ENCODE assay signal across 13 mouse cellular contexts in genomic region chr12:49481151-49481550, GRCm38 (mm10).
DNase-seq lines count a peak whose midpoint lies in the region; ATAC-seq and TF ChIP-seq lines count a peak whose summit lies in the region.
"Had no signal": no experiment of that assay in that cellular context is flagged by ENCODE, and none has a peak within 500 bp of the region (broad histone marks: within the 10 kb centered on the region; RNA-seq: fewer than 3 reads in every experiment).

No protein-coding gene starts in this region.

- peak overlapping the region; percentile 8; the same call in 1 of the 2 replicates for H3K4me2 ChIP-seq in forebrain, embryonic 11.5 days (ENCODE audit: low read depth, low read length, severe bottlenecking)
- H3K4me2 ChIP-seq in hindbrain, embryonic 14.5 days (replicated peaks): peak overlapping the region; percentile 10; the same call in 1 of the 2 replicates
- 0 out of 2 replicates have a peak overlapping the region, but pooled peaks have one; percentile 9 for H3K4me2 ChIP-seq in neural tube, embryonic 15.5 days
- H3K4me2 ChIP-seq: heart, embryonic 13.5 days had no signal

- H3K27ac ChIP-seq in left cerebral cortex, adult 2 months: peak overlapping the region; percentile 65
- H3K27ac ChIP-seq in forebrain, embryonic 11.5 days (ENCODE audit: low read depth, low read length): peak overlapping the region; percentile 37
- no peak overlapping the region for H3K27ac ChIP-seq in hindbrain, embryonic 14.5 days
- no peak overlapping the region for H3K27ac ChIP-seq in neural tube, embryonic 15.5 days (replicated peaks)
- no peak overlapping the region for H3K27ac ChIP-seq in gastrocnemius, adult 2 months
- H3K27ac ChIP-seq: embryonic facial prominence, embryonic 10.5 days; heart, embryonic 13.5 days had no signal

- WGBS in forebrain, embryonic 11.5 days: 36% methylated on average over 8 of the region's 8 CpGs
- WGBS in hindbrain, embryonic 14.5 days: 52% methylated on average over 8 of the region's 8 CpGs
- WGBS in neural tube, embryonic 15.5 days: 60% methylated on average over 8 of the region's 8 CpGs

- TF ChIP-seq CTCF in left cerebral cortex, adult 2 months (IDR thresholded peaks at IDR 0.05): no peak
- no peak for TF ChIP-seq CTCF in gastrocnemius, adult 2 months (IDR thresholded peaks at IDR 0.05)

- intact Hi-C loops in left cerebral cortex, adult 2 months (cut with DNase I): loop anchor here (5.0 kb wide), 1 partner anchor 471 kb away; no protein-coding TSS in a partner anchor
- intact Hi-C loops in gastrocnemius, adult 2 months (cut with DNase I): no loop called here

- H3K9ac ChIP-seq in forebrain, embryonic 11.5 days (ENCODE audit: low read length): no peak overlapping the region; the same call in 1 of the 2 replicates
- no peak overlapping the region for H3K9ac ChIP-seq in hindbrain, embryonic 14.5 days
- no peak overlapping the region for H3K9ac ChIP-seq in neural tube, embryonic 15.5 days (replicated peaks)
- H3K9ac ChIP-seq: heart, embryonic 13.5 days had no signal

- no peaks in the 10 kb centered on the region for H3K27me3 ChIP-seq in forebrain, embryonic 11.5 days (ENCODE audit: control insufficient read depth, insufficient read depth, low read length)
- H3K27me3 ChIP-seq in hindbrain, embryonic 14.5 days (ENCODE audit: control insufficient read depth, insufficient read depth, low read length): no peaks in the 10 kb centered on the region
- no peaks in the 10 kb centered on the region for H3K27me3 ChIP-seq in neural tube, embryonic 15.5 days (replicated peaks)
- H3K27me3 ChIP-seq: heart, embryonic 13.5 days had no signal

- no peaks in the 10 kb centered on the region for H3K9me3 ChIP-seq in forebrain, embryonic 11.5 days (ENCODE audit: control insufficient read depth, low read length)
- no peaks in the 10 kb centered on the region for H3K9me3 ChIP-seq in hindbrain, embryonic 14.5 days (ENCODE audit: control insufficient read depth, low read length)
- no peaks in the 10 kb centered on the region for H3K9me3 ChIP-seq in neural tube, embryonic 15.5 days (replicated peaks)
- H3K9me3 ChIP-seq: embryonic facial prominence, embryonic 10.5 days; heart, embryonic 13.5 days had no signal

- no peak for DNase-seq in left cerebral cortex, adult 2 months (ENCODE audit: extremely low spot score in 1 of 2, low spot score in 2 of 2)
- DNase-seq in left cerebral cortex, adult 9 months (ENCODE audit: low spot score in 2 of 2): no peak
- no peak for DNase-seq in forebrain, embryonic 11.5 days (ENCODE audit: low spot score)
- DNase-seq in hindbrain, embryonic 14.5 days (ENCODE audit: low spot score): no peak
- DNase-seq in gastrocnemius, adult 2 months: no peak
- no peak for DNase-seq in thymus, postnatal 0 days (ENCODE audit: low spot score)
- DNase-seq in urinary bladder, postnatal 4 days (ENCODE audit: low spot score in 2 of 2): no peak
- DNase-seq: cerebellum, adult 2 months; gastrocnemius, postnatal 36 days; liver had no signal

- peak; percentile 35; the same call in 1 of the 2 replicates for ATAC-seq in forebrain, embryonic 11.5 days (replicated peaks; ENCODE audit: low FRiP score)
- ATAC-seq in hindbrain, embryonic 14.5 days (ENCODE audit: low FRiP score): no peak
- no peak for ATAC-seq in neural tube, embryonic 15.5 days (ENCODE audit: low FRiP score)

- H3K36me3 ChIP-seq in forebrain, embryonic 11.5 days (ENCODE audit: control insufficient read depth, insufficient read depth, low read length): no peaks in the 10 kb centered on the region
- no peaks in the 10 kb centered on the region for H3K36me3 ChIP-seq in hindbrain, embryonic 14.5 days (replicated peaks; ENCODE audit: control insufficient read depth, insufficient read depth)
- H3K36me3 ChIP-seq in neural tube, embryonic 15.5 days: no peaks in the 10 kb centered on the region
- H3K36me3 ChIP-seq: embryonic facial prominence, embryonic 10.5 days; heart, embryonic 13.5 days had no signal

- peaks cover 3% of the 10 kb centered on the region; the same call in 1 of the 2 replicates for H3K4me1 ChIP-seq in forebrain, embryonic 11.5 days (replicated peaks; ENCODE audit: control insufficient read depth, insufficient read depth, low read length)
- 0 out of 2 replicates have a peak, but pooled peaks cover 11% of the 10 kb centered on the region for H3K4me1 ChIP-seq in hindbrain, embryonic 14.5 days (replicated peaks; ENCODE audit: control insufficient read depth, insufficient read depth, low read length)
- no peaks in the 10 kb centered on the region for H3K4me1 ChIP-seq in neural tube, embryonic 15.5 days
- H3K4me1 ChIP-seq: embryonic facial prominence, embryonic 10.5 days; heart, embryonic 13.5 days had no signal

- peak overlapping the region; percentile 21 for H3K4me3 ChIP-seq in left cerebral cortex, adult 2 months
- H3K4me3 ChIP-seq in forebrain, embryonic 11.5 days (ENCODE audit: low read depth, low read length): no peak overlapping the region
- H3K4me3 ChIP-seq in hindbrain, embryonic 14.5 days (replicated peaks; ENCODE audit: low read length): no peak overlapping the region
- H3K4me3 ChIP-seq in neural tube, embryonic 15.5 days (replicated peaks): no peak overlapping the region
- H3K4me3 ChIP-seq in gastrocnemius, adult 2 months: no peak overlapping the region
- H3K4me3 ChIP-seq: embryonic facial prominence, embryonic 10.5 days; heart, embryonic 13.5 days had no signal

Comparison
In these comparisons a context has a peak if more than half of its experiments do, and no peak if none do; other contexts are left out.
1. H3K27ac ChIP-seq: peak in left cerebral cortex, adult 2 months (single experiment) and forebrain, embryonic 11.5 days (single experiment); none in hindbrain, embryonic 14.5 days (single experiment), neural tube, embryonic 15.5 days (single experiment) and gastrocnemius, adult 2 months (single experiment).
2. Peak in every context shown above with its lines, with median percentiles within 50 percentile points of each other: H3K4me2 ChIP-seq.